Mouse (Mus musculus): Measurements from ENCODE around the gene Sprr2e.

The Sprr2e gene

GRCm38 (mm10) chr3:92351843-92352242 lies at the start of gene Sprr2e:
TSS of gene Sprr2e (plus strand) at chr3:92352143.
- DNase-seq (ENCODE audit: low spot score in 2 of 2) = no peak

- no peak for DNase-seq (ENCODE audit: low spot score in 2 of 2)
Observed at GRCm38 (mm10) chr3:92307406-92307805, 44.5 kb upstream of the Sprr2e start.

DNA sequence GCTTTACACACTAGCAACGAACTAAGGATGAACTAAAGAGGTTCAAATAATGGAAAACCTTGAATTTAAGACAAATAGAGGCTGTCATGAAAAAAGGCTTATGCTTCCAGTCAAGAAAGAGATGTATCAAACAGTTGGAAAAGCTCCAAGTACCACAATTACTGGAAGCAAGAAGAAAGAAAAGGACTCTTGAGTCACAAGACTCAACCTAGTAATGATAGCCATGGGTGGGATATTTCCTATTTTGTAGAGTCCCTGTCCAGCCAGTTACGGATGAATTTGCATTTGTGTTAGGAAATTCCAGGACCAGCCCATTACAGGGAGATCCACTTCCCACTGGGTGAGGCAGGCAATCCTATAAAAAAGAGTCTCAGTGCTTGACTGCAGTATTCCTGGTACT lies 35.6 kb upstream of the Sprr2e start, which contains the start of gene Sprr2b:
TSS of gene Sprr2b (plus strand) at position 301 of the 400 bp plus-strand sequence.
- DNase-seq (ENCODE audit: low spot score in 2 of 2) = no peak

DNA sequence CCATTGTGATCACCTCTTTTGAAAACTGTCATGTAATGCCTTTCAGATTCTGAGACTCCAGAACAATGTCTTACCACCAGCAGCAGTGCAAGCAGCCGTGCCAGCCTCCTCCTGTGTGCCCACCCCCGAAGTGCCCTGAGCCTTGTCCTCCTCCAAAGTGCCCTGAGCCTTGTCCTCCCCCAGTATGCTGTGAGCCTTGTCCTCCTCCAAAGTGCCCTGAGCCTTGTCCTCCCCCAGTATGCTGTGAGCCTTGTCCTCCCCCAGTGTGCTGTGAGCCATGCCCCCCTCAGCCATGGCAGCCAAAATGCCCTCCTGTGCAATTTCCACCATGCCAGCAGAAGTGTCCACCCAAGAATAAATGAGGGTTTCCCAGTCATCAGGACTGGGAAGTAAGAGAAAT lies 34.6 kb upstream of the Sprr2e start:
- no peak for DNase-seq (ENCODE audit: low spot score in 2 of 2)

DNA sequence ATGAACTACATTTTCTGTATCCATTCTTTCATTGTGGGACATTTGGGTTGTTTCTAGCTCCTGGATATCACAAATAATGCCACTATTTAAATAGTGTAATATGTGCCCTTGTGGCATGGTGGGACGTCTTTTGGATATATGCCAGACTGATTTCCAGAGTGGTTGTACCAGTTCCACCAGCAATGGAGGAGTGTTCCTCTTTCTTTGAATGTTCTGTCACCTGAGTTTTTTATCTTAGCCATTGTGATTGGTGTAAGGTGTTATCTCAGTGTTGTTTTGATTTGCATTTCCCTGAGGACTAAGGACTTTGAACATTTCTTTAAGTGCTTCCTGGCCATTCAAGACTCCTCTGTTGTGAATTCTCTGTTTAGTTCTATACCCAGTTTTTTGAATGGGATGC lies 15.7 kb upstream of the Sprr2e start:
- DNase-seq (ENCODE audit: low spot score in 2 of 2) = no peak

DNA sequence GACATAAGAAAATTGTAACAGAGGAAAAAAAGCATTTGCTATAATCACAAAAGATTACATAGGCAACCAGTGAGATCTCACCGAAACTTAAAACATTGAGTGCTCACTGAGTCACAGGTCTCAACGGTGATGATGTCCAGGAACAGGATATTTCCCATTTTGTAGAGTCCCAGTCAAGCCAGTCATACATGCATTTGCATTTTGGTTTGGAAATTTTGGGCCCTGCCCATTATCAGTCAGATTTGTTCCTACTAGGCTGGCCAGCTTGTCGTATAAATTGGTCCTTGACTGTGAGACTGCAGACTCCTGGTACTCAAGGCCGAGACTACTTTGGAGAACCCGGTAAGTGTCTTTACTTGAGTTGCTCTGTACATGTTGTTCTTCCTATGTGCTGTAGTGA lies 13.1 kb upstream of the Sprr2e start, which contains the start of gene Sprr2d:
TSS of gene Sprr2d (plus strand) at position 301 of the 400 bp plus-strand sequence.
- no peak for DNase-seq (ENCODE audit: low spot score in 2 of 2)

DNA sequence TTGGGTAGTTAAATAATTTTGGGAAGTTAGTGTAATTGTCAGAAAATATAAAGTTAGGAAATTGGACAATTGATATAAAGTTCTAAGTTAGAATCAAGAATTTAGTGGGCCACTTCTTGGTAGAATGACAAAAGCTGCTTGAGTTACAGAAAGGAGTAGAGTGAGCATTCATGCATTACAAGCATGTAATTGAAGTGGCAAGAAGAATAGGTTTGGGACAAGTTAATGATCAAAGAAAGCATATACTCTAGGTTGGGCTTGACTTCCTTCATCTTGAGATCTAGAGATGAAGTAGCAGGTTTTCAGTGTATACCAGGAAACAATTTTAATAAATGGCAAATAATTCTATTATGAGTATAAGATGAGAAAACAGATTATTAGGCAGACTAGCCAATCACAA lies 9.7 kb downstream of the Sprr2e start:
- no peak for DNase-seq (ENCODE audit: low spot score in 2 of 2)

DNA sequence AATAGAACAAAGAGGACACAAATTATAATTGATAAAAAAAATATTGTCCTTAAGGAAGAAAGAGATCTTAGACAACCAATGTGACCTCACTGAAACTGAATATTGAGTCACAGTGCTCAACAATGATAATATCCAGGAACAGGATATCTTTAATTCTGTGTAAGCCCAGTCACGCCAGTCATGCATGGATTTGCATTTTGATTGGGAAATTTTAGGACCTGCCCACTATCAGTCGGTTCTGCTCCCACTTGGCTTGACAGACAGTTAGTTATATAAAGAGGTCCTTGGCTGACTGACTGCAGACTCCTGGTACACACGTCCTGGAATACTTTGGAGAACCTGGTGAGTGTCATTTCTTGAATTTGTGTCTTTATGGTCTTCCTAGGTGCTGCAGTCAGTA lies 12.9 kb downstream of the Sprr2e start, which contains the start of gene Sprr2f:
TSS of gene Sprr2f (plus strand) at position 301 of the 400 bp plus-strand sequence.
- DNase-seq (ENCODE audit: low spot score in 2 of 2) = no peak

DNA sequence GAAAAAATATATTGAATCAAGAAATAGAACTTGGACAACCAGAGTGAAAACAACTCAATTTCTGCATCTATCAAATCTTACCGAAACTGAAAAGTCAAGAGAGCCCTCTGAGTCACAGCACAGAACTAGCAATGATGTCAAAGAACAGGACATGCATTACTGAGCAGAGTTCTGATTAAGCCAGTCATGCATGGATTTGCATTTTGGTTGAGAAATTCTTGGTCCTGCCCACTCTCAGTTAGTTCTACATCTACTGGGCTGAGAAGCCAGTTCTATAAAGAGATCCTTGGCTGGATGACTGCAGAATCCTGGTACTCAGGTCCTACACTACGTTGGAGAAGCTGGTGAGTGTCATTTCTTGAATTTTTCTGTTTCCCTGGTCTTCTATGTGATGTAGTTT lies 21.7 kb downstream of the Sprr2e start:
- no peak for DNase-seq (ENCODE audit: low spot score in 2 of 2)

DNA sequence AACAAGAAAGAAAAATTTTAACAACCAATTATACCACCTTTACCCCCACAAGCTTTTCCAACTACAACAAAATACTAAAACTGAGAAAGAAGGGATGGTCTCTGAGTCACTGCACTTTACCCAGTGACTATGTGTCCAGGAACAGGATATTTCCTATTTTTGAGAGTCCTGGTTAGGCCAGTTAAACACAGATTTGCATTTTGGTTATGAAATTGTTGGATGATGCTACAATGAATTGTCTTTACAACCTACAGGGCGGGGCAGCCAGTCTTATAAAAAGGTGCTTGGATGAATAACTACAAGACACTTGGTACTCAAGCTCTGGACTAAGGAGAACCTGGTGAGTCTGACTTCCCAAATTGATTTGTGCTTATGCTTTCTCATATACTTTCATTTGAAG lies 33.4 kb downstream of the Sprr2e start, which contains the start of gene Sprr2h:
TSS of gene Sprr2h (plus strand) at position 301 of the 400 bp plus-strand sequence.
- no peak for DNase-seq (ENCODE audit: low spot score in 2 of 2)

DNA sequence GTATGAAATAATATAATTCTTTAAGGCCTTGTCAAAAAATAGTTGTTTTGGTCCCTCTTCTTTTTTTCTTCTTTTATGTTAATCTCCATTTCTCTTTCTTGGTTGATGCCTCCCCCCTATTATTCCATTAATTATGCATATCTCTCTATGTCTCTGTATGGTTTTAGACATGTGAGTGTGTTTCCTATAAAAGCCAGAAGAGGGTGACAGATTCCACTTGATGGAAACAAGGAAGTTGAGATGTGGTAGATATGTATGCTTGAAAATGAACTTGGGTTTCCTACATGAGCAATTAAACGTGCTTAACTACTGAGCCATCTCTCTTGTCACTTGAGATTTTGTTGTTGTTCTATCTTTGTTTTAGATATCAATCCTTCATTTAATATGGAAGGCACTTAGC lies 42.4 kb downstream of the Sprr2e start:
- DNase-seq (ENCODE audit: low spot score in 2 of 2) = no peak

Measured in spleen, postnatal 14 days (tissue).